ENCODE assay signal across 8 mouse cellular contexts in the genomic region with DNA sequence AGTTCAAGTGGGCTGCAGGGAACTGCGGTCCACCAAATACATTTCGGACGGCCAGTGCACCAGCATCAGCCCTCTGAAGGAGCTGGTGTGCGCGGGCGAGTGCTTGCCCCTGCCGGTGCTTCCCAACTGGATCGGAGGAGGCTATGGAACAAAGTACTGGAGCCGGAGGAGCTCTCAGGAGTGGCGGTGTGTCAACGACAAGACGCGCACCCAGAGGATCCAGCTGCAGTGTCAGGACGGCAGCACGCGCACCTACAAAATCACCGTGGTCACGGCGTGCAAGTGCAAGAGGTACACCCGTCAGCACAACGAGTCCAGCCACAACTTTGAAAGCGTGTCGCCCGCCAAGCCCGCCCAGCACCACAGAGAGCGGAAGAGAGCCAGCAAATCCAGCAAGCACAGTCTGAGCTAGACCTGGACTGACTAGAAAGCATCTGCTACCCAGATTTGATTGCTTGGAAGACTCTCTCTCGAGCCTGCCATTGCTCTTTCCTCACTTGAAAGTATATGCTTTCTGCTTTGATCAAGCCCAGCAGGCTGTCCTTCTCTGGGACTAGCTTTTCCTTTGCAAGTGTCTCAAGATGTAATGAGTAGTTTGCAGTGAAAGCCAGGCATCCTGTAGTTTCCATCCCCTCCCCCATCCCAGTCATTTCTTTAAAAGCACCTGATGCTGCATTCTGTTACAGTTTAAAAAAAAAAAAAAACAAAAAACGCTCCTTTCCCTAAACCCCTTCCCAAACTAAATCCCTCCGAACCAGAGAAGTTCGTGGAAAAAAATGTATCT. TPM values are rescaled to one million over a fixed set of nuclear protein-coding genes. Genes with fewer than 3 reads are reported as not detected.
DNase-seq lines count a peak whose midpoint lies in the region; ATAC-seq and TF ChIP-seq lines count a peak whose summit lies in the region.

No protein-coding gene starts in this region.

- H3K27ac ChIP-seq in CH12.LX (ENCODE audit: insufficient read depth, low read depth) = no peak overlapping the region
- H3K27ac ChIP-seq in embryonic facial prominence, embryonic 11.5 days (replicated peaks; ENCODE audit: low read depth, low read length) = peak overlapping the region; percentile 52; the same call in 1 of the 2 replicates
- no peak overlapping the region for H3K27ac ChIP-seq in heart, embryonic 16.5 days (ENCODE audit: low read length)
- peak overlapping the region; percentile 37; the same call in 1 of the 2 replicates for H3K27ac ChIP-seq in kidney, postnatal 0 days

- dilution Hi-C loops in CH12.LX (cut with MboI; ENCODE audit: extremely low pct_ligation_motif_present, extremely low pct_unique_long_range_greater_than_20kb, low sequenced_read_pairs) = no loop called here

- in situ Hi-C loops in CH12.LX (cut with MboI; ENCODE audit: low pct_ligation_motif_present, low pct_unique_long_range_greater_than_20kb, low sequenced_read_pairs) = no loop called here

- peak overlapping the region; percentile 19; the same call in 1 of the 2 replicates for H3K9ac ChIP-seq in CH12.LX (ENCODE audit: insufficient read depth, low read depth)
- peak overlapping the region; percentile 64 for H3K9ac ChIP-seq in embryonic facial prominence, embryonic 11.5 days (replicated peaks; ENCODE audit: low read length)
- H3K9ac ChIP-seq in heart, embryonic 16.5 days (ENCODE audit: low read length) = peak overlapping the region; percentile 52
- peak overlapping the region; percentile 58 for H3K9ac ChIP-seq in kidney, postnatal 0 days (ENCODE audit: low read depth, low read length)

- H3K79me2 ChIP-seq in CH12.LX (replicated peaks; ENCODE audit: control insufficient read depth, extremely low read depth, insufficient read depth, poor library complexity, severe bottlenecking) = no peaks in the 10 kb centered on the region

- TF ChIP-seq EP300 in CH12.LX (IDR thresholded peaks at IDR 0.05; ENCODE audit: low read length) = peak; percentile 34; the same call in 1 of the 2 replicates

- 1% methylated on average over 30 of the region's 30 CpGs for whole genome bisulfite sequencing in embryonic facial prominence, embryonic 11.5 days
- WGBS in heart, embryonic 16.5 days = 3% methylated on average over 30 of the region's 30 CpGs
- WGBS in kidney, postnatal 0 days = 2% methylated on average over 30 of the region's 30 CpGs

- no peaks in the 10 kb centered on the region for H3K36me3 ChIP-seq in CH12.LX (replicated peaks in 1 of 2; ENCODE audit: control insufficient read depth in 1 of 2, insufficient read depth in 1 of 2, low read length in 1 of 2)
- H3K36me3 ChIP-seq in embryonic facial prominence, embryonic 11.5 days (replicated peaks; ENCODE audit: control insufficient read depth, insufficient read depth, low read depth, low read length) = no peaks in the 10 kb centered on the region
- no peaks in the 10 kb centered on the region for H3K36me3 ChIP-seq in heart, embryonic 16.5 days (ENCODE audit: control insufficient read depth, insufficient read depth)
- H3K36me3 ChIP-seq in kidney, postnatal 0 days (ENCODE audit: insufficient read depth, low read length) = no peaks in the 10 kb centered on the region

- no peak for TF ChIP-seq CTCF in CH12.LX (conservative IDR thresholded peaks at IDR 0.05 in 1 of 2, IDR thresholded peaks at IDR 0.05 in 1 of 2; ENCODE audit: low read depth in 2 of 2, low read length in 2 of 2)
- TF ChIP-seq CTCF in kidney, postnatal 0 days (IDR thresholded peaks at IDR 0.05; ENCODE audit: low read depth) = peak; percentile 18; the same call in 1 of the 2 replicates

- H3K4me3 ChIP-seq in CH12.LX (replicated peaks in 1 of 3; ENCODE audit: low read depth in 2 of 3, low read length in 2 of 3, poor library complexity in 1 of 3) = peak overlapping the region in 2 of 3 experiments; percentile 26 to 44
- H3K4me3 ChIP-seq in embryonic facial prominence, embryonic 11.5 days (ENCODE audit: low read depth, low read length) = peak overlapping the region; percentile 42
- H3K4me3 ChIP-seq in heart, embryonic 16.5 days (ENCODE audit: low read length) = peak overlapping the region; percentile 62
- H3K4me3 ChIP-seq in kidney, postnatal 0 days (replicated peaks; ENCODE audit: low read depth, low read length) = peak overlapping the region; percentile 40

- TF ChIP-seq RAD21 in CH12.LX (IDR thresholded peaks at IDR 0.05; ENCODE audit: low read depth, low read length) = no peak

- H3K9me3 ChIP-seq in CH12.LX (replicated peaks; ENCODE audit: low read length) = no peaks in the 10 kb centered on the region
- H3K9me3 ChIP-seq in embryonic facial prominence, embryonic 11.5 days (replicated peaks; ENCODE audit: control insufficient read depth, low read length) = no peaks in the 10 kb centered on the region
- H3K9me3 ChIP-seq in heart, embryonic 16.5 days (replicated peaks; ENCODE audit: control insufficient read depth, low read length) = no peaks in the 10 kb centered on the region
- no peaks in the 10 kb centered on the region for H3K9me3 ChIP-seq in kidney, postnatal 0 days (replicated peaks; ENCODE audit: low read length)

- no peaks in the 10 kb centered on the region for H3K27me3 ChIP-seq in CH12.LX (replicated peaks)
- no peaks in the 10 kb centered on the region for H3K27me3 ChIP-seq in embryonic facial prominence, embryonic 11.5 days (ENCODE audit: control insufficient read depth, insufficient read depth, low read length)
- H3K27me3 ChIP-seq in heart, embryonic 16.5 days (ENCODE audit: control insufficient read depth, insufficient read depth, low read length) = no peaks in the 10 kb centered on the region
- H3K27me3 ChIP-seq in kidney, postnatal 0 days (ENCODE audit: insufficient read depth, low read length) = no peaks in the 10 kb centered on the region

- ATAC-seq in embryonic facial prominence, embryonic 11.5 days (replicated peaks; ENCODE audit: insufficient number of reproducible peaks, low FRiP score, low TSS enrichment, low read depth) = peak; percentile 72
- ATAC-seq in heart, embryonic 16.5 days (replicated peaks; ENCODE audit: extremely low read depth, insufficient read depth, low FRiP score) = peak; percentile 77
- ATAC-seq in kidney, postnatal 0 days (replicated peaks; ENCODE audit: low FRiP score, low read depth) = peak; percentile 82; the same call in 1 of the 2 replicates
- ATAC-seq in erythroblast, adult 5-6 weeks (replicated peaks; ENCODE audit: low FRiP score, poor library complexity, severe bottlenecking) = no peak

- DNase-seq in CH12.LX (ENCODE audit: extremely low read depth) = no peak
- peak; percentile 18 for DNase-seq in adrenal gland, adult 2 months
- DNase-seq in embryonic facial prominence, embryonic 11.5 days (ENCODE audit: low spot score) = peak; percentile 74
- peak; percentile 57 for DNase-seq in kidney, postnatal 0 days (ENCODE audit: low spot score)
- peak; percentile 39 to 46 for DNase-seq in lung, postnatal 4 days
- DNase-seq in retina, postnatal 1 day = peak; percentile 64

- peak overlapping the region; percentile 84 for H3K4me2 ChIP-seq in CH12.LX (ENCODE audit: insufficient read depth, low read depth, poor library complexity, severe bottlenecking)
- peak overlapping the region; percentile 75 for H3K4me2 ChIP-seq in embryonic facial prominence, embryonic 11.5 days (ENCODE audit: low read depth, low read length)
- H3K4me2 ChIP-seq in heart, embryonic 16.5 days (ENCODE audit: low read depth, low read length) = peak overlapping the region; percentile 84
- peak overlapping the region; percentile 77 for H3K4me2 ChIP-seq in kidney, postnatal 0 days (ENCODE audit: low read length)

- H3K4me1 ChIP-seq in CH12.LX (ENCODE audit: control insufficient read depth in 1 of 2, insufficient read depth in 2 of 2) = peaks cover 0 to 21% of the 10 kb centered on the region in 2 experiments; a peak in 2 of 4 replicates
- no peaks in the 10 kb centered on the region for H3K4me1 ChIP-seq in embryonic facial prominence, embryonic 11.5 days (ENCODE audit: control insufficient read depth, insufficient read depth, low read length)
- peaks cover 5% of the 10 kb centered on the region for H3K4me1 ChIP-seq in heart, embryonic 16.5 days (ENCODE audit: control insufficient read depth, insufficient read depth, low read length)
- no peaks in the 10 kb centered on the region for H3K4me1 ChIP-seq in kidney, postnatal 0 days (replicated peaks; ENCODE audit: insufficient read depth, low read length)

- TF ChIP-seq POLR2A in CH12.LX (IDR thresholded peaks at IDR 0.05; ENCODE audit: low read depth, low read length) = no peak

TF ChIP-seq in CH12.LX, 34 proteins besides CTCF, POLR2A, EP300 and RAD21:
- TF ChIP-seq IRF4 (IDR thresholded peaks at IDR 0.05; ENCODE audit: low read depth, low read length) = 0 out of 2 replicates have a peak, but pooled peaks have one; percentile 17
- TF ChIP-seq MYC (IDR thresholded peaks at IDR 0.05; ENCODE audit: low read depth, low read length) = 0 out of 2 replicates have a peak, but pooled peaks have one; percentile 18
- peak; percentile 58; the same call in 1 of the 2 replicates for TF ChIP-seq CHD2 (IDR thresholded peaks at IDR 0.05; ENCODE audit: low read length)
- TF ChIP-seq MAZ (IDR thresholded peaks at IDR 0.05; ENCODE audit: low read depth, low read length) = no peak
- no peak for TF ChIP-seq POLR2AphosphoS2 (IDR thresholded peaks at IDR 0.05; ENCODE audit: low read depth, low read length)
- TF ChIP-seq ZNF384 (IDR thresholded peaks at IDR 0.05; ENCODE audit: low read depth, low read length) = peak; percentile 72
- TF ChIP-seq NRF1 (IDR thresholded peaks at IDR 0.05; ENCODE audit: low read depth, low read length) = no peak

RNA-seq across cellular contexts. Expression of a gene that starts 3.3 kb away (rescaled TPM):
- not detected in 2 replicates for total RNA-seq in CH12.LX (2012; rRNA removed)
- total RNA-seq in CH12.LX (2014; rRNA removed) = not detected in 2 replicates
- not detected in 2 replicates for polyA plus RNA-seq in CH12.LX (2012; ENCODE audit: insufficient read length, low read depth)
- total RNA-seq in adrenal gland, adult 2 months (2021) = under 1 TPM; 0.52 to 0.69 TPM
- 0.17 and 0.64 TPM in 2 replicates for polyA plus RNA-seq in adrenal gland, adult 2 months (2012; rRNA removed)
- 47.9 and 50.1 TPM in 2 replicates for polyA plus RNA-seq in embryonic facial prominence, embryonic 11.5 days (2014; fragmentation: Nextera tagmentation; extraction: Ambion mirVana)
- polyA plus RNA-seq in heart, embryonic 16.5 days (2015; fragmentation: Nextera tagmentation; extraction: Ambion mirVana) = 0.90 and 1.2 TPM in 2 replicates
- polyA plus RNA-seq in kidney, postnatal 0 days (2015; fragmentation: Nextera tagmentation; extraction: Ambion mirVana) = 377 and 382 TPM in 2 replicates
- total RNA-seq in erythroblast, adult 5-6 weeks (2015; ENCODE audit: low replicate concordance) = not detected in 2 replicates
- total RNA-seq in erythroblast, adult 5-6 weeks (2017; ENCODE audit: low replicate concordance) = not detected in 2 replicates

Comparison
In these comparisons a context has a peak if more than half of its experiments do, and no peak if none do; other contexts are left out.
1. H3K27ac ChIP-seq: peak in embryonic facial prominence, embryonic 11.5 days (single experiment) and kidney, postnatal 0 days (single experiment); none in CH12.LX (single experiment) and heart, embryonic 16.5 days (single experiment).
2. RNA of a gene that starts 3.3 kb away (polyA plus RNA-seq): 377 to 382 TPM in kidney, postnatal 0 days and 47.9 to 50.1 TPM in embryonic facial prominence, embryonic 11.5 days; 0.90 to 1.2 TPM in heart, embryonic 16.5 days, 0.17 to 0.64 TPM in adrenal gland, adult 2 months and not detected in CH12.LX; every median in the first group is over 10 times any median in the second.
3. Peak in every context shown above with its lines, with median percentiles within 50 percentile points of each other: H3K4me2 ChIP-seq, H3K4me3 ChIP-seq and H3K9ac ChIP-seq.